Mouse (Mus musculus) embryo, embryonic 11.5 days (tissue): ENCODE data around the gene Eaf1.

Experiments used
- DNase-seq: peaks from one replicate; pipeline ENCODE4 v3.0.0-alpha.2; 2012; ENCODE audit warnings: low read depth, low spot score

Gene Eaf1

DNA sequence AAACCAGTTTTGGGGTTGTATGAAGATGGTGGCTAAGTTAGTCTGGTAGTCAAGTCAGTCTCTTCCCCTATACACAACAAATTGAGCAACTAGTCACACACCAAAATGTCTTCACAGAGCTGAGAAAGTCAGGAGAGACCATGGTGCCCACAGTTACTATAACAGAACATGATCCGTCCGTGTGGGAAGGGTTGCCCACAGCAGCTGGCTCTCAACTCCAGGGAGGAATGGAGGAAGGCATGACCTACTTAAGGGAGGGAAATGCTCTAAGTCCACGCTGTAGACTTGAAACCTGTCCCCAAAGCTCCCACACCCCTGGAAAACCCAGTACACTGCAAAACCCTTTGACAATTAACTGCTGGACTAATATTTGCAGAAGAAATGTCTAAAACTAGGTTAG is 16.1 kb downstream of the Eaf1 start:
- no peak for DNase-seq

DNA sequence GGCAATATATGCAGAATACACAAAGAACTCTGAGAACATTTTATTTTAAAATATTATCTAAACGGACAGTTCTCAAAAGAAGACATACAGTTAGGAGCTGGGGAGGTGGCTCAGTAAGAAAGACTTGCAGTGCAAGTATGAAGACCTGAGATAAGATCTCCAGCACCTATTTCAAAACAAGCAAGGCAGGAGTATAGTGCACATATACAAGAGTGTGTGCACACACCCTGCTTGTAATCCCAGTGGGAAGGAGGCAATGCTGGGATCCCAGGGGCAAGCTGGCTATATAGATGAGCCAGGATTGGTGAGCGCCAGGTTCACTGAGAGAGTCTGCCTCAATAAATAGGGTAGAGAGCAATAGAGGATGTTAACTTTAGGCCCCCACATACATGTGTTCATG is 21.7 kb downstream of the Eaf1 start:
- no peak for DNase-seq

DNA sequence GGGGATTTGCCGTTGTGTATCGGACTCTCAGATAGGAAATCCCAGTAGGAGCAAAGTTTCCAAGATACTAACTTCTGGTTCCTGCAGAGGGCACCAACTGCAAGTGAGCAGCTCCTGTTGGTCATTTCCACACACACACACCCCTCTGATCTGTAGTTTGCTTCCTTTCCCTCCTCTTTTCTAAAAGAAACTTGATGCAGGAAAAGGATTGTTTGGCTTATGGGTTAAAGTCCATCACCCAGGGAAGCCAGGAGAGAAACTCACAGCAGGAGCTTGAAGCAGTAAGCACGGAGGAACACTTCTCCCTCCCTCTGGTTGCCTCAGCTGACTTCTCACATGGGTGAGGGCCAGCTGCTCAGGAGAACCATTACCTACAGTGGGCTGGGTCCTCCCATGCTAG is 25.0 kb downstream of the Eaf1 start:
- DNase-seq = no peak

DNA sequence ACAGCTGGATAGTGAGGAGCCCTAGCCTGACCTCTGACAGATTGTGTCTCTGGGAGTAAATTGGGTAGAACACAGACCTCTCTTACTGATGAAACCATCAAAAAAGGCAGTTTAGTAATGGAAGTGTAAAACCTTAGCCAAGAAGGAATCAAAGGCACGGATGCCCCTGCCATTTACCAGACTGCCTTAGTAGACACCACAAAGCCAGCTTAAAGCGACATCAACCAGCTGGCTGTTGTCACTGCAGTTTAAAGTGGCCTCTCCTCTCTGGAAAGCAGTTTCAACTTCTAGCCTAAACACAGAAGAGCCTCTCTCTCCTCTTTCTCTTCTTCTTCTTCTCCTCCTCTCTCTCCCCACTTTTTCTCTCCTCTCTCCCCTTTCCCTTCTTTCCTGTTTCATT is 27.1 kb downstream of the Eaf1 start:
- DNase-seq = no peak

DNA sequence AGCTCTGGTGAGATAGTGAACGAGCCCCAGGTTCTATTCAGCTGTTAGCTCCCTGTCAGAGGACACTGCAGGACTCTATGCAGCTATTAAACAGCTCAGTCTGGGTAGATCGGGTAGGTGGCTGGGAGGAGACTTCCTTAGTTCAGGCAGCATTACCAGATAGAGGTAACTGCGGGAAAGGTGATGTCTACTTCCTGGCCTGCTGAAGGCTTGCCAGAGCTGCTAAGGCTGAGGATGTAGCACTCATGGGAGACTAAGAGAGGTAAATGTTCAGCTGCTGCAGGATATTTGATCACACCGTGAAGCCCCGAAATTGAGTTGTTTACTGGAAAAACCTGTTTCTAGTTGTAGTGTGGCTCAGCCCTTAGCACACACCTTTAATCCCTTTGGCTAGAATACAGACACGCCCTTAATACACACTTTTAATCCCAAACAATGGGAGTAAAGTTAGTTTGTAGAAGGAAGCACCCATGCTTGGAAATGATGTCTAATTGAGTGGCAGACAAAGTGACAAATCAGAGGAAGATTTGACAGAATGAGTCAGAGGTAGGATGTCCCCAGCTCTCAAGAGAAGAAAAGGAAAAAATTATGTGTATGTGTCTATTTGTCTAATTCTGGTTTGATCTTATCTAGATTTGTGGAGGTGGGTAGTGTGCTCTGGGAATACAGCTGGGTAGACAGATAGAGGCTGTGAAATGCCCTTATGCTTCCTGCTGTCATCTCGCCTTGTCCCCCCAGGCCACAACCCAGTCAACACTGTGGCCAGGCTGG is 31.0 kb downstream of the Eaf1 start:
- no peak for DNase-seq

DNA sequence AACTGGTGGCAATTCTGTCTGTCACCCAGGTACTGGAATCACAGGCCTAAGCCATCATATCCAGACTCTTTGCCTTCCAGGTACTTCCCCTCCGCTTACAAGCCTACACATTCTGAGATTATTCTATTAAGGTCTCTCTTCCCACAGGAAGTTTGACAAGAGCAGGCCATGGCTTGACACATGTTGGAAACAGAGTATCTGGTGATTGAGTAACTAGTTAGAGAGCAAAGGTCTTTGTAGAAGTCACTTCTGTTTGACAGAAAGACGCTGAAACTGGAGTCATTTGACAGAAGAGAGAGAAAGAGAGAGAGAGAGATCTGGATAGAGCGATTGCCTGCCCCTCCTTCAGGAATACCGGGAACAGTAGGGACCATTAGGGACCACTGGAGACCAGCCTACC is 36.6 kb downstream of the Eaf1 start:
- DNase-seq = no peak

DNA sequence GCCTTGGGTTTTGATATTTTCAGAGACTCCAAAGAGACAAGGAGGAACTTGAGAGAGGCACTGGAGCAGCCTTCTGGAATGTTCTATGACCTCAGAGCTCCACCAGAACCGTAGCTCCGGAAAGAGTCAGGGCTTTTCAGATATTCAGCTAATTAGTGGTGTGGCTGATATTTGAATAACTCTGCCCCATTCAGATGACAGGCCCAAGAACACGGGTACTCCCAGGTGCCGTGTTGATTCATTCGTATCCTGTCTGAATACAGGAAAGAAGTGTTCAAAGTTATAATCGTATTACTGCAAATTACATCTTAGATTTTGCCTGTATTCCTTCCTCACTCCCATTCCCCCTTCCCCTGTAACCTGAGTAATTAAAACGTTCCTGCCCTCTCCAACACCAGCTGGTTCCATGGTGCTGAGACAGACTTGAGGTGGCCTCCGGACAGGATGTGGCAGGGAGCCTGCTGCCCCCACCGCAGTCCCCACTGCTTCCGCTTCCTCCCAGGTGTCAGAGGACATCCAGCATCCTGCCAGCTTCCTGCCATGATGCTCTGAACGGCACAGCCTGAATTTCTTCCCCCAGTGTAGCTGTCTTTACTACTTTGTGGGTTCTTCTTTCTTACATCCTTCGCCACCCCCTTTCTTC is 37.4 kb downstream of the Eaf1 start:
- DNase-seq = no peak

DNA sequence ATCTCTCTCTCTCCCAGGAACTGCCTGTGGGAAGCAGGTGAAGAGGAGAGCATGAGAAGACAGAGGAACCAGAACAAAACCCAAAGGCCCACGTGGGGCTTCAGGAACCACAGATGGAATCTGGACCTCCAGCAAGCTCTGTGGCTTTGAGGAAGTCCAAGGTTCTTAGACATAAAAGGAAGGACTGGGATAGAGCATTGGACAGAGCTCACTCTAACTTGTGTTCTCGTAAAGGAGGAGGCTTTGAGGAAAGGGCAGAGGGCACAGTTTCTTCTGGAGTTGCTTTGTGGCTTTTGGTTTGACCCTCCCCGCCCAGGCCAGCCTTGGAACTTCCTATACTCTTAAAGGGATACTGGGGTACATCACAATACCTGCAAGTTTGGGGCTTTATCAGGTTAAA is 38.5 kb downstream of the Eaf1 start:
- DNase-seq = no peak

DNA sequence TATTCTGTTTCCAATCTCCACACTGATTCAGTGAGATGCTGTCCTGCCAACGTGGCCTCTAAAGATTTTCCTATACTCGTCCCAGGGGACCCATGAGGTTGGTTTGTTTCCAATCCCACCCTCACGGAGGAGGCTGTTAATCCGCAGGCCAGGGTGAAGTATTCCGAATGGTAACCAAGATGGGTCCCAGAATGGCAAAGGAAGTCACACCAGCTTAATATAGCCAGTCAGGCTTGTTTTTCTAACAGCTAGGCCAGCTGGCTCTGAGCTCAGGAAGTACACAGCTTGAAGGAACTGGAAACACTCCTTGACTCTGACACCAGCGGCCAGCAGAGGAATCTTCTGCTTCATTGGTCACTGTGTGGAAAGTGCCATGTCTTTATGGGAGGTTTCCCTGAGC is 43.1 kb downstream of the Eaf1 start:
- DNase-seq = no peak

DNA sequence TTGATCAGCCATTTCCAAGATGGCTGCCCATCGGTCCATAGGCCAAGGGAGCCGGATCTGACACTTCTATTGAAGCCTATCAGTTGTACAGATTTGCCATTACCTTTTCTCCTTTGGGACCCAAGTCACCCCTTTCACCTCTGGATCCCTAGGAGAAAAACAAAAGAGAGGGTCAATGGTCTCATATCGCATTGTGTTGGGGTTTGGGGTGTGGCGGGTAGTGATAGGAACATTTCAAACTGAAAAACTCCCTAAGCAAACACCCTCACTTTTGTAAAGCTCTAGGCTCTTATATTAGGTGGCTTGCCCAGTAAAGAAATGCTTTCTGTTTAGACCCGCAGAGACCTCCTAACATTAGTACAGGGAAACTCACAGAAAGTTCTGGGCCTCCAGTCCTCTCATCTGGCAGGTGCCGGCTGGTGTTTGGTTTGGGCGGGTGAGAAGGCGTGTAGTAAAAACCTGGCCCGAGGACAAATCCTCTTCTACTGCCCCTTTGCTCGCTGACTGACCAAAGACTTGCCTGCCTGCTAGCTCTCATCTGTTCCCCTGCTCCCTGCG is 49.8 kb downstream of the Eaf1 start:
- DNase-seq = no peak

DNA sequence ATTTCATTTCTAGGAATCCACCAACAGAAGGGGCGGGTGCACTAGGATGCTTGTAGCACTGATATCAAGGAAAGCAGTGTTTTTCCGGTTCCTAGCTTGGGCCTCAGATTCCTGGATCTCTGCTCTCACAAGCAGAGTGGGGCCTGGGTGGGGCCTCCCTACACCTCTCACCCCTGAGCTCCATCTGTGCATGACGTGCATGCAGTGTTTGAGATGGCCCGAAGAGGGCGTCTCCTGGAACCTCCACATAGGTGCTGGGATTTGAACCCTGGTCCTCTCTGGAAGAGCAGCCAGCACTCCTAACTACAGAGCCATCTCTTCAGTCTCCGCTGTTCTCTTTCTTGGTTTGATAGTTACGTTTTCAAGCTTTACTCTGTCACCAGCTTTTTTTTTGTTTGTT is 60.8 kb downstream of the Eaf1 start:
- DNase-seq = no peak

DNA sequence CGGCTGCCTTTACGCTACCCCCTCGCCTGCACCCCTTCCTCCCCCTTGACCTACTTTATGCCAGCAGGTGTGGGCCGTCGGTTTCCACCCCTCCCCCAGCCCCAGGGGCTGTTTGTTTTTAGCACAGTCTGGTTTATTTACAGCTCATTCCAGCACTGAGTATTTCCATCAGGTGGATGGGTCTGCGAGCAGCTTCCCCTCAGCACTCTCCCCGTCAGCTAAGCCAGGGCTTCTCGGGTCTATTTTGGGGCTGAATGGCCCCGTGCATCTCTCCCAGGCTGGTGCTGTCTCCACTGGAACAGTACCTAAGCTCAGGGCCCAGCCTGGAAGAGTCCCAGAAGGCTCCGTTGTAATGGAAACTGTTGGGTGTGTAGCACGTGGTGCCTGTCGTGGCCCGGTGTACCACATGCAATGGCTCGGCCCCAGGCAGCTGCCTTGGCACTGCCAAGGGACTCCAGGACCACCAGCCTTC is 61.8 kb downstream of the Eaf1 start:
- no peak for DNase-seq

DNA sequence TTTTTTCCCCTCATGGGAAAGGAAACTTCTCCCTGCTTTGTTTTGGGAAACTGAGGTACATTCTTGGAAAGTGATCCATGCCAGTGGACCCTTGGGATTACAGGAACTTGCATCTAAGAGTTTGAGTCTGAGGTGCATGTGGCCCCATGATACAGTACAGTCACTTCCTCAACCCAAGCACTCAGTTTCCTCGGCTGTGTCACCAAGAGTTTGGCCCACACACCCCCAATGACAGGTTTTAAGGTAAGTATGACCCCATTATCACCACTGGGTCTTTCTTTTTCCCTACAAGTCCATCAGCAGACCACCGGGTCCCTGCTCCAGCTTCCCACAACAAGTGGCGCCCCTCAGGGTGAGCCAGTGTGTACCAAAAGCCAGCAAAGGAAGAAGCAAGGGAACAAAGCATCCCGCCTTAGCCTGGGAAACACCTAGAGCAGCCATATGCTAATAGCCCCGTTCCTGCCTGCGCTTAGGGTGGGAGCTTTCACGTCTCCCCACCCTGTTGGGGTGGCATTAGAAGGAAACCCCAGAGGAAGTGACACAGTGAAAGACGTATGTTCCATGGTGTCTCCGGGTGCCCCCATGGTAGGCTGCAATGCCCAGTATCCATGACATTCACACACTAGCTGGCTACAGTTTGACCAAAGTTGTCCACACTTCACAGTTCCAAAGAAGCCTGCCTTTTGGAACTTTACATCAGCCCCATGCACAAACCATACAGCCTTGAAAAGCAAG is 62.5 kb downstream of the Eaf1 start:
- DNase-seq = no peak

DNA sequence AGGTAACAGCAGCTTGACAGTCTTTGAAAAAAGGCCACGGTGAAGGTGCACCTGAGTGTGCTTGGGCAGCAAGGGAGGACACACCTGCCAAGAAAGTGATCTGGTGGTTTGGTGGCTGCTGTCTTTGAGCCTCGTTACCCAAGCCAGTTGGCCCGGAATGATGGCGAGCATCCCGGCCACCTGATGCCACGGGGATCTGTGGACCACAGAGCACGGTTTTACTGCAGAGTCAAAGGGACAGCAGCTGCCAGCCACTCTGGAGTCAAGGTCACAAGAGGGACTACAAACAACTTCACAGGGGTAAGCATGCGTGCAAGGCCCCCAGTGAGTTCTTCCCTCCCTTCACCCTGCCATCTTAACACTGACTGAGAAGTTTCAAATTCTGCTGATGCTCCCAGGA is 63.1 kb downstream of the Eaf1 start:
- DNase-seq = no peak

DNA sequence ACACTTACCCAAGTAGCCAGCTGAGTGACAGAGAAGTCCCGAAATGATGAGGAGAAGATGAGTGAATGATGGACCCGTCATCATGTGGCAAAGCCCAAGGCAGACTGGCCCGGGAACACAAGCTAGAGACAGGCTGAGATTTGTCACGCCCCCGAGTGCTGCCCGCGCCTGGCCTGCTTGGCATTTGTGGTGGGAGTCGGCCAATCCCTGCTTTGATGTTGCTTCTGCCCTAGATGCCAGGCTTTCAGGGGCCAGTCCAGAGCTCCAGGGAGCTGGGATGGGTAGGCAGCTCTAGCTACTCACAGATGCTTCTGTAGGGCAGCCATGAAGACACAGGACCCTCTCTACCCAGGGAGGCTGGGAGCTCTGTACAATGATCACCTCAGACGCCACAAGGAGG is 63.6 kb downstream of the Eaf1 start:
- no peak for DNase-seq

DNA sequence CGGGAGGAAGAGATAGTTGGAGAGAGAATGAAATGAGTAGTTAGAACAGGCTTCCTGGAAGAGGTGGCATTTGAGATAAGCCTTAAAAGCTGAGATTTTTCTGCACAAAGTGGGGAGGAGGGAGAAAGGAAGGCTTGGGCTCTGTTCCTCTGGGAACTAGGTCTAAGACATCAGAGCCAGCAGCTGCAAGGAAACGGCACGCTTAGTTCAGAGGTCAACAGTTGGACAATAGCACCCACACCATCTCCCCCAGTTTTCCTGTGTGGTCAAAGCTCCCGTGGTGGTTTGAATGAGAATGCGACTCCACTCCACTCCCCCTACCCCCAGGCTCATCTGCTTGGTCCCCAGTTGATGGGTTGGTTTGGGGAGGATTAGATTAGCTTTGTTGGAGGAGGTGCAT is 65.0 kb downstream of the Eaf1 start:
- DNase-seq = no peak
